Mouse (Mus musculus) embryonic fibroblast, embryonic 13.5 days (primary cell): Measurements from ENCODE around the gene Fgf14.
"Not testable (repeated sequence)": the region's sequence is repeated elsewhere in the genome, so short reads cannot be mapped to it uniquely, and the experiment has no call there.

ENCODE experiments used
- CTCF ChIP-seq: IDR thresholded peaks from 2 replicates; pipeline ENCODE4 v1.5.1; 2011; ENCODE audit warnings: mild to moderate bottlenecking, control low read depth, low read length, moderate library complexity, borderline replicate concordance; ENCODE audit not compliant: insufficient read depth
- POLR2A ChIP-seq: IDR thresholded peaks from 2 replicates; pipeline ENCODE4 v1.6.1; 2011; ENCODE audit warnings: low read depth, mild to moderate bottlenecking, control low read depth, low read length, moderate library complexity

DNA sequence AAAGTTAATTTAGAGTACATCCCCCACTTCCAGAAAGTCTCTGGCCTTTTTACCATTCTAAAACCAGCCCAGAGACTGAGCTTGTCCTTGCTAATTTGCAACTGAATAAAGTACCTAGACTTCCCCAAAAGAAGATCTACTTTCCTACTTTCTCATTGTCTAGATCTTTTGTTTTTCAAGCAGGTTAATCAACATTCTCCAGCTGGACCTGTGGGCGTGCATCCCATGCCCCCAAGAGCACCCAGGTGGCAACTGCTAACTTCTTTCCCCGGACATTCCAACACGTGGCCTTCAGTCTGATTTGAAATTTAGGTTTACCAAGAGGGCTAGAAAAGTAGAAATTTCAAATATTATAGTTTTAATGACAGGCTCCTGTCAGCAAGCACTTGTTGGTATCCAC is 643.6 kb downstream of the Fgf14 start:
- not testable (repeated sequence) for TF ChIP-seq POLR2A, CTCF
